Mouse (Mus musculus): Measurements from ENCODE around the gene Itga5. TPM values are rescaled to one million over a fixed set of nuclear protein-coding genes. Genes with fewer than 3 reads are reported as not detected.

The Itga5 gene
- total RNA-seq, 2 experiments from 2014 or later, result 61.1 to 70.4 TPM

GRCm38 (mm10) chr15:103317120-103317519 lies 49.4 kb downstream of the Itga5 start:
- intact Hi-C loops (cut with DNase I), result no loop called here
- no peak for DNase-seq

GRCm38 (mm10) chr15:103315979-103316776 lies 50.4 kb downstream of the Itga5 start:
- intact Hi-C loops (cut with DNase I), result no loop called here
- peak; percentile 82 to 83 for DNase-seq

- peak; percentile 88 to 92 for DNase-seq
- intact Hi-C loops (cut with DNase I), result no loop called here
These were observed 51.5 kb downstream of the Itga5 start for GRCm38 (mm10) chr15:103315011-103315502.

- no peak for DNase-seq
- intact Hi-C loops (cut with DNase I), result no loop called here
These were observed 52.4 kb downstream of the Itga5 start for GRCm38 (mm10) chr15:103314181-103314580.

GRCm38 (mm10) chr15:103313495-103314095 lies 53.0 kb downstream of the Itga5 start:
- intact Hi-C loops (cut with DNase I), result no loop called here
- peak; percentile 38 to 69 for DNase-seq

GRCm38 (mm10) chr15:103310365-103310910 lies 56.1 kb downstream of the Itga5 start, which contains the start of gene Gpr84:
TSS of gene Gpr84 (minus strand) at chr15:103310612.
- DNase-seq, result no peak
- intact Hi-C loops (cut with DNase I), result no loop called here

- intact Hi-C loops (cut with DNase I), result loop anchor here (5.0 kb wide), 2 partner anchors 37 to 322 kb away; partner anchors contain the start of gene Copz1
- DNase-seq, result no peak
These were observed 57.5 kb downstream of the Itga5 start for GRCm38 (mm10) chr15:103308876-103309580.

- DNase-seq, result no peak
- intact Hi-C loops (cut with DNase I), result loop anchor here (5.0 kb wide), 2 partner anchors 36 to 321 kb away; partner anchors contain the start of gene Copz1
These were observed 58.3 kb downstream of the Itga5 start for GRCm38 (mm10) chr15:103308056-103308875.

- peak; percentile 90 to 95 for DNase-seq
- intact Hi-C loops (cut with DNase I), result loop anchor here (1.0 to 5.0 kb wide), 6 partner anchors 22 to 320 kb away; partner anchors contain the start of gene Copz1
These were observed 59.4 kb downstream of the Itga5 start for GRCm38 (mm10) chr15:103307125-103307524.

- DNase-seq, result no peak
- intact Hi-C loops (cut with DNase I), result loop anchor here (2.0 to 5.0 kb wide), 5 partner anchors 21 to 319 kb away; partner anchors contain the start of gene Copz1
These were observed 60.5 kb downstream of the Itga5 start for GRCm38 (mm10) chr15:103305792-103306645.

GRCm38 (mm10) chr15:103305070-103305678 lies 61.4 kb downstream of the Itga5 start:
- DNase-seq, result peak; percentile 94 to 95
- intact Hi-C loops (cut with DNase I), result loop anchor here (5.0 kb wide), 2 partner anchors 33 to 318 kb away; partner anchors contain the start of gene Copz1

GRCm38 (mm10) chr15:103304616-103304969 lies 62.0 kb downstream of the Itga5 start:
- intact Hi-C loops (cut with DNase I), result no loop called here
- no peak for DNase-seq

GRCm38 (mm10) chr15:103303916-103304615 lies 62.5 kb downstream of the Itga5 start:
- intact Hi-C loops (cut with DNase I), result no loop called here
- DNase-seq, result no peak

- intact Hi-C loops (cut with DNase I), result no loop called here
- DNase-seq, result no peak
These were observed 64.1 kb downstream of the Itga5 start for GRCm38 (mm10) chr15:103302341-103303021.

GRCm38 (mm10) chr15:103301547-103302340 lies 64.8 kb downstream of the Itga5 start:
- DNase-seq, result no peak
- intact Hi-C loops (cut with DNase I), result no loop called here

- intact Hi-C loops (cut with DNase I), result no loop called here
- no peak for DNase-seq
These were observed 65.5 kb downstream of the Itga5 start for GRCm38 (mm10) chr15:103301046-103301445.
